Mouse (Mus musculus) hindbrain, embryonic 11.5 days (tissue): Measurements from ENCODE around the gene Lin54. TPM values are rescaled to one million over a fixed set of nuclear protein-coding genes. Genes with fewer than 3 reads are reported as not detected.

Experiments used
- ATAC-seq: fragments of 200-750 bp; cut with Nextera tagmentation; 2 replicates; pipeline ENCODE4 v1.8.0; 2017; ENCODE audit warnings: mild to moderate bottlenecking, moderate TSS enrichment, moderate library complexity; ENCODE audit not compliant: low FRiP score
- DNase-seq: peaks from one replicate; pipeline ENCODE4 v3.0.0-alpha.2; 2015; ENCODE audit warnings: low spot score
- H3K27ac ChIP-seq: fragments of 300-500 bp; sonication (generic); 2 replicates; pipeline ENCODE4 v1.5.1; 2014; ENCODE audit warnings: mild to moderate bottlenecking, low read depth, low read length
- H3K27me3 ChIP-seq: fragments of 300-500 bp; sonication (generic); 2 replicates; pipeline ENCODE4 v1.6.1; 2014; ENCODE audit warnings: mild to moderate bottlenecking, low read length, moderate library complexity, mixed read lengths; ENCODE audit not compliant: control insufficient read depth, insufficient read depth
- H3K36me3 ChIP-seq: fragments of 300-500 bp; sonication (generic); 2 replicates; pipeline ENCODE4 v1.6.1; 2014; ENCODE audit warnings: mild to moderate bottlenecking, low read length, moderate library complexity, mixed read lengths; ENCODE audit not compliant: control insufficient read depth, insufficient read depth
- H3K4me1 ChIP-seq: fragments of 300-500 bp; sonication (generic); replicated peaks from 2 replicates; pipeline ENCODE4 v1.6.1; 2014; ENCODE audit warnings: low read length, mixed read lengths; ENCODE audit not compliant: control insufficient read depth, insufficient read depth
- H3K4me2 ChIP-seq: fragments of 300-500 bp; sonication (generic); replicated peaks from 2 replicates; pipeline ENCODE4 v1.6.1; 2014; ENCODE audit warnings: mild to moderate bottlenecking, low read depth, low read length
- H3K4me3 ChIP-seq: fragments of 300-500 bp; sonication (generic); 2 replicates; pipeline ENCODE4 v1.5.1; 2014; ENCODE audit warnings: low read depth, low read length
- H3K9ac ChIP-seq: fragments of 300-500 bp; sonication (generic); 2 replicates; pipeline ENCODE4 v1.6.1; 2014; ENCODE audit warnings: low read depth, low read length
- H3K9me3 ChIP-seq: fragments of 300-500 bp; sonication (generic); 2 replicates; pipeline ENCODE4 v1.6.1; 2016; ENCODE audit warnings: low read length; ENCODE audit not compliant: control insufficient read depth
- WGBS: fragments of 180-500 bp; shearing (Covaris S2); extraction: QIAGEN DNeasy Blood & Tissue Kit; methylation state at CpG from one replicate; pipeline ENCODE4 v1.1.7; 2014; 5-methylcytosine and 5-hydroxymethylcytosine counted together
- polyA plus RNA-seq: library from polyadenylated mRNA; unstranded; fragments of >200 nt; fragmentation: Nextera tagmentation; extraction: Ambion mirVana; gene quantifications from 2 replicates; pipeline ENCODE4 v1.2.1, GENCODE M21; 2014

Lin54 gene
- polyA plus RNA-seq, 1 experiment from 2014 or later = 16.6 TPM

GRCm38 (mm10) chr5:100424252-100424651, 76.2 kb downstream of the Lin54 start:
- Histone ChIP-seq H3K36me3 (peaks cover 5% of the 10 kb centered on the region), H3K27me3 (no peaks in the 10 kb centered on the region), H3K27ac (no peak overlapping the region), H3K4me3 (no peak overlapping the region), H3K9ac (no peak overlapping the region), H3K4me1 (peaks cover 18% of the 10 kb centered on the region), H3K4me2 (peak overlapping the region; percentile 3; the same call in 1 of the 2 replicates), H3K9me3 (no peaks in the 10 kb centered on the region)
- WGBS = 81% methylated on average over 3 of the region's 3 CpGs
- ATAC-seq = no peak
- DNase-seq = no peak

GRCm38 (mm10) chr5:100423626-100424025, 76.8 kb downstream of the Lin54 start:
- Histone ChIP-seq H3K4me3 (no peak overlapping the region), H3K4me2 (no peak overlapping the region; the same call in 1 of the 2 replicates), H3K27ac (no peak overlapping the region), H3K27me3 (no peaks in the 10 kb centered on the region), H3K9ac (no peak overlapping the region), H3K4me1 (peaks cover 18% of the 10 kb centered on the region), H3K36me3 (peaks cover 5% of the 10 kb centered on the region), H3K9me3 (no peaks in the 10 kb centered on the region)
- ATAC-seq (no peak), DNase-seq (no peak)
- 76% methylated on average over 7 of the region's 7 CpGs for WGBS

- no peak overlapping the region for H3K4me2 ChIP-seq
- H3K27ac ChIP-seq = no peak overlapping the region
- H3K36me3 ChIP-seq = peaks cover 5% of the 10 kb centered on the region; the same call in 1 of the 2 replicates
- H3K9me3 ChIP-seq = no peaks in the 10 kb centered on the region
- DNase-seq = no peak
- no peak overlapping the region for H3K9ac ChIP-seq
- 76% methylated on average over 4 of the region's 4 CpGs for WGBS
- H3K4me1 ChIP-seq = peaks cover 6% of the 10 kb centered on the region; the same call in 1 of the 2 replicates
- H3K27me3 ChIP-seq = no peaks in the 10 kb centered on the region
- ATAC-seq = no peak
- no peak overlapping the region for H3K4me3 ChIP-seq
These were observed 81.6 kb downstream of the Lin54 start for GRCm38 (mm10) chr5:100418861-100419260.

- H3K4me2 ChIP-seq = no peak overlapping the region
- no peaks in the 10 kb centered on the region for H3K9me3 ChIP-seq
- H3K4me3 ChIP-seq = no peak overlapping the region
- H3K27me3 ChIP-seq = no peaks in the 10 kb centered on the region
- peaks cover 5% of the 10 kb centered on the region; the same call in 1 of the 2 replicates for H3K36me3 ChIP-seq
- ATAC-seq (no peak), DNase-seq (no peak)
- H3K9ac ChIP-seq = no peak overlapping the region
- WGBS = 91% methylated on average over 2 of the region's 2 CpGs
- H3K27ac ChIP-seq = no peak overlapping the region
- peaks cover 3% of the 10 kb centered on the region; the same call in 1 of the 2 replicates for H3K4me1 ChIP-seq
These were observed 82.4 kb downstream of the Lin54 start for GRCm38 (mm10) chr5:100418077-100418476.

- Histone ChIP-seq H3K4me1 (peaks cover 2% of the 10 kb centered on the region; the same call in 1 of the 2 replicates), H3K9me3 (no peaks in the 10 kb centered on the region), H3K36me3 (0 out of 2 replicates have a peak, but pooled peaks cover 2% of the 10 kb centered on the region), H3K27ac (peak within 1 kb of the TSS; percentile 83), H3K4me2 (peak within 1 kb of the TSS; percentile 74), H3K4me3 (peak within 1 kb of the TSS; percentile 91), H3K9ac (peak within 1 kb of the TSS; percentile 83), H3K27me3 (no peaks in the 10 kb centered on the region)
- under 1% methylated on average over 74 of the region's 82 CpGs for WGBS
- DNase-seq (peak; percentile 97), ATAC-seq (peak; percentile 97)
These were observed 84.5 kb downstream of the Lin54 start, which contains the start of gene Sec31a for GRCm38 (mm10) chr5:100415761-100416590. TSS of gene Sec31a (minus strand) at chr5:100416234.

- Histone ChIP-seq H3K9ac (no peak overlapping the region), H3K4me1 (peaks cover 2% of the 10 kb centered on the region; the same call in 1 of the 2 replicates)
These were observed 85.8 kb downstream of the Lin54 start for GRCm38 (mm10) chr5:100414474-100415196.

GRCm38 (mm10) chr5:100412886-100413285, 87.6 kb downstream of the Lin54 start:
- Histone ChIP-seq H3K4me2 (no peak overlapping the region), H3K9ac (no peak overlapping the region), H3K27me3 (no peaks in the 10 kb centered on the region), H3K4me3 (no peak overlapping the region), H3K9me3 (no peaks in the 10 kb centered on the region), H3K27ac (no peak overlapping the region), H3K4me1 (peaks cover 2% of the 10 kb centered on the region; the same call in 1 of the 2 replicates), H3K36me3 (no peaks in the 10 kb centered on the region)
- 88% methylated on average over 3 of the region's 3 CpGs for WGBS
- ATAC-seq = no peak
- DNase-seq = no peak

More at GRCm38 (mm10) chr5:100414474-100415196, 85.8 kb downstream of the Lin54 start:
- Histone ChIP-seq H3K9me3 (no peaks in the 10 kb centered on the region), H3K27me3 (no peaks in the 10 kb centered on the region), H3K36me3 (no peaks in the 10 kb centered on the region), H3K4me3 (peak overlapping the region; percentile 91), H3K4me2 (peak overlapping the region; percentile 21), H3K27ac (no peak overlapping the region)
- no peak for ATAC-seq
- 75% methylated on average over 11 of the region's 11 CpGs for WGBS
- DNase-seq = no peak

- ATAC-seq = no peak
- H3K27me3 ChIP-seq = no peaks in the 10 kb centered on the region
- 90% methylated on average over 5 of the region's 5 CpGs for WGBS
- H3K27ac ChIP-seq = no peak overlapping the region
- DNase-seq = no peak
- no peak overlapping the region for H3K9ac ChIP-seq
- H3K4me2 ChIP-seq = no peak overlapping the region
- no peaks in the 10 kb centered on the region for H3K36me3 ChIP-seq
- no peaks in the 10 kb centered on the region for H3K9me3 ChIP-seq
- no peaks in the 10 kb centered on the region for H3K4me1 ChIP-seq
- H3K4me3 ChIP-seq = no peak overlapping the region
These were observed 90.2 kb downstream of the Lin54 start for GRCm38 (mm10) chr5:100410281-100410680.
